9 mouse cellular contexts compared by ENCODE assay signal in genomic region chr16:58409825-58410224, GRCm38 (mm10). TPM values are rescaled to one million over a fixed set of nuclear protein-coding genes. Genes with fewer than 3 reads are reported as not detected.
DNase-seq lines count a peak whose midpoint lies in the region; ATAC-seq and TF ChIP-seq lines count a peak whose summit lies in the region.
"Had no signal": no experiment of that assay in that cellular context is flagged by ENCODE, and none has a peak within 500 bp of the region (broad histone marks: within the 10 kb centered on the region; RNA-seq: fewer than 3 reads in every experiment).

No protein-coding gene starts in this region.

- no peak for TF ChIP-seq EP300 in lung, postnatal 0 days (IDR thresholded peaks at IDR 0.05)

- no peak overlapping the region for H3K27ac ChIP-seq in lung, postnatal 0 days (ENCODE audit: low read length)
- H3K27ac ChIP-seq in limb, embryonic 15.5 days, result no peak overlapping the region

- H3K27me3 ChIP-seq in erythroblast, embryonic 14.5 days (ENCODE audit: control insufficient read depth), result peaks cover 69% of the 10 kb centered on the region
- H3K27me3 ChIP-seq in lung, postnatal 0 days (replicated peaks; ENCODE audit: insufficient read depth, low read length), result no peaks in the 10 kb centered on the region
- H3K27me3 ChIP-seq in limb, embryonic 15.5 days, result no peaks in the 10 kb centered on the region; the same call in 1 of the 2 replicates

- H3K9me3 ChIP-seq in erythroblast, embryonic 14.5 days (ENCODE audit: control insufficient read depth, low read length), result no peaks in the 10 kb centered on the region
- no peaks in the 10 kb centered on the region for H3K9me3 ChIP-seq in lung, postnatal 0 days (ENCODE audit: low read length)
- no peaks in the 10 kb centered on the region for H3K9me3 ChIP-seq in limb, embryonic 15.5 days

- ATAC-seq in erythroblast, adult 5-6 weeks (replicated peaks; ENCODE audit: low FRiP score, poor library complexity, severe bottlenecking), result no peak
- ATAC-seq in lung, postnatal 0 days, result no peak
- no peak for ATAC-seq in limb, embryonic 15.5 days (ENCODE audit: insufficient number of reproducible peaks, low FRiP score, low TSS enrichment, low read depth)

- H3K4me3 ChIP-seq in erythroblast, embryonic 14.5 days (replicated peaks), result peak overlapping the region; percentile 71
- H3K4me3 ChIP-seq in lung, postnatal 0 days (ENCODE audit: low read depth, low read length), result peak overlapping the region; percentile 80; the same call in 1 of the 2 replicates
- peak overlapping the region; percentile 91 for H3K4me3 ChIP-seq in limb, embryonic 15.5 days

- peaks cover 19% of the 10 kb centered on the region for H3K4me1 ChIP-seq in erythroblast, embryonic 14.5 days (ENCODE audit: control insufficient read depth)
- peaks cover 9% of the 10 kb centered on the region; the same call in 1 of the 2 replicates for H3K4me1 ChIP-seq in lung, postnatal 0 days (ENCODE audit: insufficient read depth, low read depth, low read length)
- peaks cover 13% of the 10 kb centered on the region; the same call in 1 of the 2 replicates for H3K4me1 ChIP-seq in limb, embryonic 15.5 days

- peak overlapping the region; percentile 94 for H3K4me2 ChIP-seq in lung, postnatal 0 days (replicated peaks; ENCODE audit: low read depth, low read length)
- peak overlapping the region; percentile 76 for H3K4me2 ChIP-seq in limb, embryonic 15.5 days

- no peak for DNase-seq in lung, postnatal 0 days (ENCODE audit: low spot score)
- no peak for DNase-seq in lung, postnatal 25 days (ENCODE audit: low spot score)
- no peak for DNase-seq in urinary bladder, postnatal 25 days (ENCODE audit: low spot score)
- DNase-seq in urinary bladder, postnatal 4 days (ENCODE audit: low spot score in 2 of 2), result no peak
- no peak for DNase-seq in layer of hippocampus, postnatal 36 days
- DNase-seq: kidney, adult 18-20 months had no signal

- no peaks in the 10 kb centered on the region for H3K36me3 ChIP-seq in erythroblast, embryonic 14.5 days (ENCODE audit: control insufficient read depth)
- H3K36me3 ChIP-seq in lung, postnatal 0 days (ENCODE audit: insufficient read depth, low read length), result no peaks in the 10 kb centered on the region
- no peaks in the 10 kb centered on the region for H3K36me3 ChIP-seq in limb, embryonic 15.5 days

- no peak overlapping the region for H3K9ac ChIP-seq in lung, postnatal 0 days (replicated peaks; ENCODE audit: low read depth)
- 0 out of 2 replicates have a peak overlapping the region, but pooled peaks have one; percentile 82 for H3K9ac ChIP-seq in limb, embryonic 15.5 days

- WGBS in lung, postnatal 0 days, result 28% methylated on average over 7 of the region's 7 CpGs
- WGBS in limb, embryonic 15.5 days, result 34% methylated on average over 7 of the region's 7 CpGs

- no peak for TF ChIP-seq CTCF in lung, postnatal 0 days (IDR thresholded peaks at IDR 0.05)

RNA-seq across cellular contexts. Expression of gene Dcbld2, which starts 1.6 kb away (rescaled TPM):
- polyA plus RNA-seq in erythroblast, embryonic 14.5 days (2012), result 0.14 and 0.24 TPM in 2 replicates
- total RNA-seq in erythroblast, adult 5-6 weeks (2015; ENCODE audit: low replicate concordance), result 2.1 and 6.3 TPM in 2 replicates
- 0.17 and 2.9 TPM in 2 replicates for total RNA-seq in erythroblast, adult 5-6 weeks (2017; ENCODE audit: low replicate concordance)
- 3.3 and 4.7 TPM in 2 replicates for polyA plus RNA-seq in lung, postnatal 0 days (2015; fragmentation: Nextera tagmentation; extraction: Ambion mirVana)
- polyA plus RNA-seq in limb, embryonic 15.5 days (2015; fragmentation: Nextera tagmentation; extraction: Ambion mirVana), result 4.7 and 5.5 TPM in 2 replicates
- total RNA-seq in layer of hippocampus, postnatal 36 days (2021), result 10 to 100 TPM; 12.2 to 13.2 TPM
